Mouse (Mus musculus) heart, embryonic 16.5 days (tissue): ENCODE data around the gene Adamts6. TPM values are rescaled to one million over a fixed set of nuclear protein-coding genes. Genes with fewer than 3 reads are reported as not detected.
A peak's percentile ranks its signal among the peaks of the same experiment; 100 is the strongest.

Source experiments
- ATAC-seq: fragments of 200-750 bp; cut with Nextera tagmentation; replicated peaks from 2 replicates; pipeline ENCODE4 v1.8.0; 2017; ENCODE audit warnings: moderate number of reproducible peaks; ENCODE audit not compliant: insufficient read depth, low FRiP score; ENCODE audit errors: extremely low read depth
- H3K27ac ChIP-seq: fragments of 300-500 bp; sonication (generic); 2 replicates; pipeline ENCODE4 v1.5.1; 2014; ENCODE audit warnings: mild to moderate bottlenecking, low read length, control low read depth, moderate library complexity
- H3K27me3 ChIP-seq: fragments of 300-500 bp; sonication (generic); 2 replicates; pipeline ENCODE4 v1.6.1; 2014; ENCODE audit warnings: low read length, mixed read lengths; ENCODE audit not compliant: control insufficient read depth, insufficient read depth
- H3K36me3 ChIP-seq: fragments of 300-500 bp; sonication (generic); 2 replicates; pipeline ENCODE4 v1.6.1; 2014; ENCODE audit not compliant: control insufficient read depth, insufficient read depth
- H3K4me1 ChIP-seq: fragments of 300-500 bp; sonication (generic); 2 replicates; pipeline ENCODE4 v1.6.1; 2014; ENCODE audit warnings: low read length, mixed read lengths; ENCODE audit not compliant: control insufficient read depth, insufficient read depth
- H3K4me2 ChIP-seq: fragments of 300-500 bp; sonication (generic); 2 replicates; pipeline ENCODE4 v1.6.1; 2014; ENCODE audit warnings: low read depth, mild to moderate bottlenecking, control low read depth, low read length
- H3K4me3 ChIP-seq: fragments of 300-500 bp; sonication (generic); 2 replicates; pipeline ENCODE4 v1.5.1; 2014; ENCODE audit warnings: mild to moderate bottlenecking, control low read depth, low read length
- H3K9ac ChIP-seq: fragments of 300-500 bp; sonication (generic); 2 replicates; pipeline ENCODE4 v1.6.1; 2014; ENCODE audit warnings: low read length, control low read depth
- H3K9me3 ChIP-seq: fragments of 300-500 bp; sonication (generic); replicated peaks from 2 replicates; pipeline ENCODE4 v1.6.1; 2016; ENCODE audit warnings: low read length; ENCODE audit not compliant: control insufficient read depth
- WGBS: fragments of 180-500 bp; shearing (Covaris S2); extraction: QIAGEN DNeasy Blood & Tissue Kit; methylation state at CpG from one replicate; pipeline ENCODE4 v1.1.7; 2014; 5-methylcytosine and 5-hydroxymethylcytosine counted together
- polyA plus RNA-seq: library from polyadenylated mRNA; unstranded; fragments of >200 nt; fragmentation: Nextera tagmentation; extraction: Ambion mirVana; gene quantifications from 2 replicates; pipeline ENCODE4 v1.2.1, GENCODE M21; 2015

The Adamts6 gene
- polyA plus RNA-seq, 1 experiment from 2014 or later = 5.7 TPM

DNA sequence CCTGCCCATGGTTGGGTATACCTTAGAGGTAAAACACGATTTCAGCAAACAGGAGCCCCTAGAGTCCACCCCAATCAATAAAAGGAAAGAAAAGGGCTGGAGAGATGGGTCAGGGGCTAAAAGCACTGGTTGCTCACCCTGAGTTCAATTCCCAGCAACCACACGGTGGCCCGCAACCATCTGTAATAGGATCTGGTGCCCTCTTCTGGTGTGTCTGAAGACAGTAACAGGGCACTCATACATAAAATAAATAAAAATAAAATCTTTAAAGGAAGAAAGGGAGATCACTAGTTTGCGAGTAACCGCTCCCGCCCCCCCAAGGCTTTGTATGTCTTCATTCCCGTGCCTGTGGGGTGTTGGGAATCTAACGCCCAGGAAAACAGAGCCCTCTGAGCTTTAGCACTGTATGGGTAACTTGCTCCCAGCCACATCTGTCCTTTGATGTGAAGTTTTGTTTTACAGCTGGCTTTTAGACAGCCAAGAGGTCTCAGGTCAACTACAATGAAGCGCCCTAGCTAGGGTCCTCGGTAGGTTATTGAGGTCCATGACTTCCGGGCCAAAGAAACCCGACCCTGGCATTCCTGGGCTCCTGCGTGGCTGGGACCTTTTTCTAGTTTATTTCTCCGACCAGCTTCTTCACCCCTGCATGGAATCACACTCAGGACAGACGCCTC, 230.1 kb downstream of the Adamts6 start:
- ATAC-seq = peak; percentile 5; the same call in 1 of the 2 replicates
- Histone ChIP-seq H3K9ac (peak overlapping the region; percentile 64), H3K36me3 (no peaks in the 10 kb centered on the region), H3K27ac (peak overlapping the region; percentile 70), H3K4me3 (peak overlapping the region; percentile 45), H3K9me3 (peaks cover 3% of the 10 kb centered on the region), H3K4me2 (peak overlapping the region; percentile 67), H3K27me3 (no peaks in the 10 kb centered on the region), H3K4me1 (peaks cover 13% of the 10 kb centered on the region)
- 57% methylated on average over 15 of the region's 15 CpGs for WGBS

DNA sequence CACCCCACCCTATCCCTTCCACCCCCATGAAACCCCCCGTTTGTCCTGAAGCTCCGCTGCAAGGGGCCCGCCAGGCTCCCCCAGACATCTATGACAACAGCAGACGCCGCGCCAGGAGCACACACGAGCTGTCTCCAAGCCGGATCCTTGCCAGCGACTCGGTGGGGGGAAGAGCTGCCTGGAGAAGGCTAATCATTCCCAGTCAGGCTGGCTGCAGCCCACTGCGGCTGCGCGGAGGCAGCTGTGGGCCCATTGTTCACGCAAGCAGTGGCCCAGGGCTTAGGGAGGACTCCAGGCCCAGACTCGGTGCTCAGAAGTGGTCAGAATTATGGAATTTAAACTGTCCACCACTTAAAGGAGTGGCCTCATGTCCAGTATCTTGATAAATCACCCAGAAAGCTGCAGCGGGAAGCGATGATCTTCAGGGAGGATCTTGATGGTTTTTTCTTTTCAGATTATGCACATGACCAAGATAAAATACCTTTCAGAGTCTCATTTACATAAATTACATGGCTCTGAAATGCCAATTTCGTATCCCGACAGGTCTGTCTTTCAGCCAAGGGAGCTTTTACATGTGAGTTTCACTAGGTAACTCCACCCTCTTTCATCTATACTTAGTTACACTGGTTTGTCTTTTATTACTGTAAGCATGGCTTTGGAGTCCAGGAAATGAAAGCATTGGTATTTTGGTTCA, 230.8 kb downstream of the Adamts6 start:
- H3K27ac ChIP-seq = peak overlapping the region; percentile 70
- H3K4me2 ChIP-seq = peak overlapping the region; percentile 67
- H3K4me3 ChIP-seq = peak overlapping the region; percentile 45
- H3K4me1 ChIP-seq = peaks cover 13% of the 10 kb centered on the region
- no peaks in the 10 kb centered on the region for H3K36me3 ChIP-seq
- peak; percentile 94 for ATAC-seq
- WGBS = 18% methylated on average over 19 of the region's 19 CpGs
- H3K9me3 ChIP-seq = peaks cover 3% of the 10 kb centered on the region
- H3K27me3 ChIP-seq = no peaks in the 10 kb centered on the region
- H3K9ac ChIP-seq = peak overlapping the region; percentile 64

DNA sequence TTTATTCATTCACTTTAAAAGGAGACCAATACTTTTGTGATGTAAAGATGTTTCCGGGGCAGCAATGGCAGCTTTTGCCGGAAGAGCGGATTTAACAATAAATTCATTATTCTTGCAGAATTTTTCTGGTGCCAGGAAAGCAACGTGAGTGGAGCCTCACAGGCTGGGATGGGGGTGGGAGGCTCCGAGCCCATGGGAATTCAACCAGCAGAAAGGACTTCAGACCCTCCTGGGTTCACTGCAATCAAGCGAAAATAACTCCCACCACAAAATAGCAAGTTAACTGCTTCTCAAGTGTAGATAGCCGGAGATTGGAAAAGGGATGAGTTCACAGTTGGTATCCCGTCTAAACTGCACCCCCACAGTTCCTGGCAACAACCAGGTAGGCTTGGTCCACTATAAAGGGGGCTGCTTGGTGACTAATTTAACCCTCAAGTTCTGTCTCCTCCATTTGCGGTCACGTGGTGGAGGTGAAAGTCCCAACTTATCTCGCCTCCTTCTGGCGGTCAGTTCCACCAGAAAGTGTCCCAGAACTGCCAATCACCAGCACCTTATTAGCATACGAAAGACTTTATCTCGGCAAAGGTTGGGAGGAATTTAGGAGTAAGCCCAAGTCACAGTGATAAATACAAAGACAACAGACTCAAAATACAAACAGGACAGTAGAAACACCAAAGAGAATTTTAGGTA, 231.5 kb downstream of the Adamts6 start:
- H3K4me2 ChIP-seq = no peak overlapping the region
- no peak for ATAC-seq
- 59% methylated on average over 14 of the region's 14 CpGs for WGBS

DNA sequence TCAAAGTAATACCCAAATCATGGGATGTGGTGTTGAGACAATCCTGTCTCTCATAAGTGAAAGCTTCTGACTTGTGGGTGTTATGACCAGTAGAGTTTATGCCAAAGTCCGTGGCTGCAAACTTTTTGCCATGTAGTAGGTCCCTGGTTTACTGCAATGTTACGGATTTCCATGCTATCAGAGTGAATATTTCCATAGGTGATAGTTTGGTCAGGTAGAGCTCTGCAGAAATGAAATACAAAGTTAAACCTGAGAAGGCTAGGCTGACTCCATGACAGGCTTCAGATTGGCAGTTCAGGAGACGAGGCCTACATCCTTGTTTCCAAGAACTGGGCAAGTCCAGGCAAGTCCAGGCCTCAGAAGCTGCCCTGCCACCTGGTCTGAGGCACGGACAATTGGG, 232.3 kb downstream of the Adamts6 start:
- 82% methylated on average over 4 of the region's 4 CpGs for WGBS
- no peaks in the 10 kb centered on the region for H3K36me3 ChIP-seq

More for the DNA sequence above, 231.5 kb downstream of the Adamts6 start:
- Histone ChIP-seq H3K4me3 (no peak overlapping the region), H3K9ac (no peak overlapping the region; the same call in 1 of the 2 replicates), H3K9me3 (peaks cover 3% of the 10 kb centered on the region), H3K4me1 (peaks cover 13% of the 10 kb centered on the region), H3K27ac (peak overlapping the region; percentile 30; the same call in 1 of the 2 replicates), H3K36me3 (no peaks in the 10 kb centered on the region), H3K27me3 (no peaks in the 10 kb centered on the region)

GRCm38 (mm10) chr13:104520461-104520860, 232.8 kb downstream of the Adamts6 start:
- H3K4me1 ChIP-seq = peaks cover 13% of the 10 kb centered on the region
- no peak overlapping the region for H3K4me3 ChIP-seq
- no peaks in the 10 kb centered on the region for H3K27me3 ChIP-seq
- WGBS = 67% methylated on average over 3 of the region's 3 CpGs
- ATAC-seq = no peak
- no peaks in the 10 kb centered on the region for H3K36me3 ChIP-seq
- H3K4me2 ChIP-seq = no peak overlapping the region
- H3K9me3 ChIP-seq = peaks cover 3% of the 10 kb centered on the region
- H3K27ac ChIP-seq = no peak overlapping the region
- no peak overlapping the region for H3K9ac ChIP-seq

More for the DNA sequence above, 232.3 kb downstream of the Adamts6 start:
- no peak for ATAC-seq
- Histone ChIP-seq H3K27me3 (no peaks in the 10 kb centered on the region), H3K9ac (no peak overlapping the region), H3K4me3 (no peak overlapping the region), H3K4me2 (no peak overlapping the region), H3K9me3 (peaks cover 3% of the 10 kb centered on the region), H3K4me1 (peaks cover 13% of the 10 kb centered on the region), H3K27ac (no peak overlapping the region)

GRCm38 (mm10) chr13:104521532-104521931, 233.9 kb downstream of the Adamts6 start:
- 93% methylated on average over 2 of the region's 2 CpGs for WGBS
- H3K4me2 ChIP-seq = no peak overlapping the region
- H3K27ac ChIP-seq = no peak overlapping the region

GRCm38 (mm10) chr13:104525656-104526055, 238.0 kb downstream of the Adamts6 start:
- Histone ChIP-seq H3K36me3 (no peaks in the 10 kb centered on the region), H3K4me3 (no peak overlapping the region), H3K4me2 (no peak overlapping the region), H3K27me3 (no peaks in the 10 kb centered on the region), H3K9me3 (peaks cover 3% of the 10 kb centered on the region), H3K4me1 (no peaks in the 10 kb centered on the region), H3K27ac (no peak overlapping the region), H3K9ac (no peak overlapping the region)
- no peak for ATAC-seq
- 84% methylated on average over 4 of the region's 4 CpGs for WGBS

More at GRCm38 (mm10) chr13:104521532-104521931, 233.9 kb downstream of the Adamts6 start:
- H3K4me1 ChIP-seq = peaks cover 13% of the 10 kb centered on the region
- no peak for ATAC-seq
- H3K27me3 ChIP-seq = no peaks in the 10 kb centered on the region
- peaks cover 3% of the 10 kb centered on the region for H3K9me3 ChIP-seq
- H3K36me3 ChIP-seq = no peaks in the 10 kb centered on the region
- H3K4me3 ChIP-seq = no peak overlapping the region
- H3K9ac ChIP-seq = no peak overlapping the region

- no peak for ATAC-seq
- no peaks in the 10 kb centered on the region for H3K4me1 ChIP-seq
- H3K4me3 ChIP-seq = no peak overlapping the region
- no peaks in the 10 kb centered on the region for H3K27me3 ChIP-seq
- H3K27ac ChIP-seq = no peak overlapping the region
- no peaks in the 10 kb centered on the region for H3K36me3 ChIP-seq
- H3K4me2 ChIP-seq = no peak overlapping the region
- H3K9me3 ChIP-seq = no peaks in the 10 kb centered on the region
- H3K9ac ChIP-seq = no peak overlapping the region
Observed at GRCm38 (mm10) chr13:104529238-104529637, 241.6 kb downstream of the Adamts6 start.

- no peak for ATAC-seq
- Histone ChIP-seq H3K27ac (no peak overlapping the region), H3K9me3 (no peaks in the 10 kb centered on the region), H3K36me3 (no peaks in the 10 kb centered on the region), H3K4me3 (no peak overlapping the region), H3K4me1 (no peaks in the 10 kb centered on the region), H3K4me2 (no peak overlapping the region), H3K9ac (no peak overlapping the region), H3K27me3 (no peaks in the 10 kb centered on the region)
- 86% methylated on average over 8 of the region's 8 CpGs for WGBS
Observed at GRCm38 (mm10) chr13:104531841-104532240, 244.2 kb downstream of the Adamts6 start.
